ENCODE assay signal across 10 mouse cellular contexts in the genomic region with DNA sequence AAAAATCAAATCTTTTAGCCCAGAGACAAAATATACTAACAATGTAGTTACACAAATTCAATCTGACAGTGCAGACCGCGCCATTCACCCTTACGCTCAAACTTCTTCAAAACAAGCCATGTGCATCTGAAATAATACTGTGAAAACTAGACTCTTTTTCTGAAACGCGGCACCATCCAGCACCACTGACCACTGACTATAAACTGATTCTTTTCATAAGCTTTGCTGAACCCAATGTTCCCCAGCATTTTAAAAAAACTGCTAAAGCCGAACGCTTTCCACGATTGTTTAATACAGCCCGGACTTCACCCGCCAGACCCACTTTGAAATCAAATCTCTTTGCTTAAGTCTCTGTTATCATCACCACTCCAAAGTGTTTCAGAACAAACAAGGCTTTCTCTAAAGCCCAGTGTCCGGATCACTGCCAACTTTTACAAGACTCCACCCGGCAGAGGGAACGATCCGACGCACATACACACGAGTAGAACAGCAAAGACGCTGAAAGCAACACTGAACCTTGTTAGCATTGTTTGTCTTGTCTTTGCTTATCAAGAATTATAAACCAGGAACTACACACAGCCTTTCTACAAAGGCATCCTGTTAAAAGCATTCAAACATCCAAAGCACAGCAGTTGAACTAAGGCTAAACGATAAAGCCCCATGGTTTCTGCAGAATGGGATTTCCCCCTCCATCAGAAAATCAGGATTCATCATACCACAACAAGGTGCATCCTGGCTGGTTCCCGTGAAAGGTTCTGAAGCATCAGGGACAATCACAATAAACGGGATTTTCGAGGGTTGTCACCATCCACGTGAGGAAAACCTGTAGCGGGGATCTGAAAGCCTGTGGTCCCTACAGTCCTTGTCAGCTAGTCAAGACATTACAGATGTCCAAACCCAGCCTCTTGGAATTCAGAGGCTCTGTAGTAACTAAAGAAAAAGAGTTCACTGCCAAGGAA. TPM values are rescaled to one million over a fixed set of nuclear protein-coding genes. Genes with fewer than 3 reads are reported as not detected.
DNase-seq lines count a peak whose midpoint lies in the region; ATAC-seq lines count a peak whose summit lies in the region.
"Had no signal": no experiment of that assay in that cellular context is flagged by ENCODE, and none has a peak within 500 bp of the region (broad histone marks: within the 10 kb centered on the region; RNA-seq: fewer than 3 reads in every experiment).

No protein-coding gene starts in this region.

- H3K4me1 ChIP-seq in embryonic facial prominence, embryonic 10.5 days, result peaks cover 9% of the 10 kb centered on the region; the same call in 1 of the 2 replicates
- peaks cover 35% of the 10 kb centered on the region for H3K4me1 ChIP-seq in forebrain, embryonic 12.5 days
- H3K4me1 ChIP-seq in hindbrain, embryonic 13.5 days (replicated peaks), result peaks cover 13% of the 10 kb centered on the region
- H3K4me1 ChIP-seq in midbrain, embryonic 13.5 days (replicated peaks), result peaks cover 29% of the 10 kb centered on the region
- H3K4me1 ChIP-seq: embryonic facial prominence, embryonic 12.5 days had no signal

- no peaks in the 10 kb centered on the region for H3K27me3 ChIP-seq in embryonic facial prominence, embryonic 10.5 days (replicated peaks; ENCODE audit: low read depth, poor library complexity, severe bottlenecking)
- no peaks in the 10 kb centered on the region; the same call in 1 of the 2 replicates for H3K27me3 ChIP-seq in forebrain, embryonic 12.5 days
- H3K27me3 ChIP-seq in hindbrain, embryonic 13.5 days, result no peaks in the 10 kb centered on the region
- H3K27me3 ChIP-seq in midbrain, embryonic 13.5 days, result no peaks in the 10 kb centered on the region
- H3K27me3 ChIP-seq: embryonic facial prominence, embryonic 12.5 days had no signal

- no peaks in the 10 kb centered on the region for H3K36me3 ChIP-seq in embryonic facial prominence, embryonic 10.5 days (replicated peaks)
- no peaks in the 10 kb centered on the region for H3K36me3 ChIP-seq in forebrain, embryonic 12.5 days (replicated peaks)
- H3K36me3 ChIP-seq in hindbrain, embryonic 13.5 days, result no peaks in the 10 kb centered on the region
- H3K36me3 ChIP-seq in midbrain, embryonic 13.5 days, result no peaks in the 10 kb centered on the region
- H3K36me3 ChIP-seq: embryonic facial prominence, embryonic 12.5 days had no signal

- DNase-seq in embryonic facial prominence, embryonic 10.5 days (ENCODE audit: low spot score), result no peak
- DNase-seq in adrenal gland, postnatal 25 days, result no peak
- no peak for DNase-seq in liver
- no peak for DNase-seq in layer of hippocampus, postnatal 14 days (ENCODE audit: low spot score in 2 of 2)

- H3K4me3 ChIP-seq in embryonic facial prominence, embryonic 10.5 days, result peak overlapping the region; percentile 34
- H3K4me3 ChIP-seq in forebrain, embryonic 12.5 days (replicated peaks), result peak overlapping the region; percentile 37
- peak overlapping the region; percentile 17 for H3K4me3 ChIP-seq in hindbrain, embryonic 13.5 days
- peak overlapping the region; percentile 35 for H3K4me3 ChIP-seq in midbrain, embryonic 13.5 days (replicated peaks)
- H3K4me3 ChIP-seq: embryonic facial prominence, embryonic 12.5 days; left cerebral cortex, adult 2 months had no signal

- peak overlapping the region; percentile 56 for H3K9ac ChIP-seq in forebrain, embryonic 12.5 days
- H3K9ac ChIP-seq in hindbrain, embryonic 13.5 days, result peak overlapping the region; percentile 15; the same call in 1 of the 2 replicates
- peak overlapping the region; percentile 50 for H3K9ac ChIP-seq in midbrain, embryonic 13.5 days (replicated peaks)
- H3K9ac ChIP-seq: embryonic facial prominence, embryonic 12.5 days had no signal

- 72% methylated on average over 23 of the region's 23 CpGs for WGBS in embryonic facial prominence, embryonic 10.5 days
- WGBS in forebrain, embryonic 12.5 days, result 18% methylated on average over 23 of the region's 23 CpGs
- 46% methylated on average over 23 of the region's 23 CpGs for WGBS in hindbrain, embryonic 13.5 days
- 16% methylated on average over 23 of the region's 23 CpGs for WGBS in midbrain, embryonic 13.5 days

- H3K9me3 ChIP-seq in embryonic facial prominence, embryonic 10.5 days, result no peaks in the 10 kb centered on the region
- H3K9me3 ChIP-seq in forebrain, embryonic 12.5 days, result no peaks in the 10 kb centered on the region
- no peaks in the 10 kb centered on the region for H3K9me3 ChIP-seq in hindbrain, embryonic 13.5 days
- H3K9me3 ChIP-seq in midbrain, embryonic 13.5 days, result no peaks in the 10 kb centered on the region
- H3K9me3 ChIP-seq: embryonic facial prominence, embryonic 12.5 days had no signal

- ATAC-seq in forebrain, embryonic 12.5 days (ENCODE audit: low FRiP score), result peak; percentile 37
- no peak for ATAC-seq in hindbrain, embryonic 13.5 days (ENCODE audit: low FRiP score)
- peak; percentile 57 for ATAC-seq in midbrain, embryonic 13.5 days

- H3K4me2 ChIP-seq in forebrain, embryonic 12.5 days, result peak overlapping the region; percentile 54
- H3K4me2 ChIP-seq in hindbrain, embryonic 13.5 days, result peak overlapping the region; percentile 45
- H3K4me2 ChIP-seq in midbrain, embryonic 13.5 days (replicated peaks), result peak overlapping the region; percentile 59
- H3K4me2 ChIP-seq: embryonic facial prominence, embryonic 12.5 days had no signal

- peak overlapping the region; percentile 51; the same call in 1 of the 2 replicates for H3K27ac ChIP-seq in embryonic facial prominence, embryonic 10.5 days (replicated peaks)
- H3K27ac ChIP-seq in forebrain, embryonic 12.5 days, result peak overlapping the region; percentile 82
- H3K27ac ChIP-seq in hindbrain, embryonic 13.5 days, result no peak overlapping the region
- peak overlapping the region; percentile 12; the same call in 1 of the 2 replicates for H3K27ac ChIP-seq in midbrain, embryonic 13.5 days
- H3K27ac ChIP-seq: embryonic facial prominence, embryonic 12.5 days; left cerebral cortex, adult 2 months; macrophage had no signal

RNA-seq across cellular contexts. Expression of gene Tmem30a, which starts 36.8 kb away (rescaled TPM):
- 49.6 and 53.2 TPM in 2 replicates for polyA plus RNA-seq in embryonic facial prominence, embryonic 10.5 days (2016; fragmentation: Nextera tagmentation; extraction: Ambion mirVana)
- polyA plus RNA-seq in forebrain, embryonic 12.5 days (2016; fragmentation: Nextera tagmentation; extraction: Ambion mirVana), result 87.5 and 88.1 TPM in 2 replicates
- polyA plus RNA-seq in hindbrain, embryonic 13.5 days (2015; fragmentation: Nextera tagmentation; extraction: Ambion mirVana), result 106 and 112 TPM in 2 replicates
- polyA plus RNA-seq in midbrain, embryonic 13.5 days (2015; fragmentation: Nextera tagmentation; extraction: Ambion mirVana), result 109 TPM in 2 replicates
- 125 and 133 TPM in 2 replicates for total RNA-seq in adrenal gland, postnatal 25 days (2021)
- 100 to 1,000 TPM; 203 to 209 TPM for total RNA-seq in layer of hippocampus, postnatal 14 days (2021)
